Mouse (Mus musculus): ENCODE measurements around the gene Tango2.

- TF ChIP-seq CTCF (IDR thresholded peaks at IDR 0.05; ENCODE audit: low read depth) (no peak), EP300 (optimal IDR thresholded peaks at IDR 0.05) (no peak)
These were observed 24.4 kb downstream of the Tango2 start for GRCm38 (mm10) chr16:18323460-18323859.

Data from stomach, postnatal 0 days (tissue).